Mouse (Mus musculus): Measurements from ENCODE around the gene Asphd2. TPM values are rescaled to one million over a fixed set of nuclear protein-coding genes. Genes with fewer than 3 reads are reported as not detected.

Asphd2 gene
- total RNA-seq, 2 experiments from 2014 or later: not detected

DNA sequence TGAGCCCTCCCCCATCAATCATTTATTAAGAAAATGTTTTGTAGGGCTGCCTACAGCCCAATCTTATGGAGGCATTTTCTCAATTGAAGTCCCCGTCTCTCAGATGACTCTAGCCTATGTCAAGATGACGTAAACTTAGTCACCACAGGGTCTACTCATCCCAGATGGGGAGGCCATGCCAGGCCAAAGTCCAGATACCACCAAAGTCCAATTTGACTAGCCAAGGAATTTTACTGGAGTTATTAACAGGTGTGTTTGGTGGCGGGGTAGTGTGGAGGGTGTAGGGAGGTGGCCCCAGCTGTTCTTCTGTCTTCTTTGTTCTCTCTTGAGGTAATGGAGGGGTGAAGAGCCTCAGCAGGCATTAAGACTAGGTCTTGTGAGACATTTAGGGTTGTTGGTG is 34.6 kb downstream of the Asphd2 start:
- ATAC-seq (replicated peaks; ENCODE audit: low FRiP score, poor library complexity, severe bottlenecking): no peak

DNA sequence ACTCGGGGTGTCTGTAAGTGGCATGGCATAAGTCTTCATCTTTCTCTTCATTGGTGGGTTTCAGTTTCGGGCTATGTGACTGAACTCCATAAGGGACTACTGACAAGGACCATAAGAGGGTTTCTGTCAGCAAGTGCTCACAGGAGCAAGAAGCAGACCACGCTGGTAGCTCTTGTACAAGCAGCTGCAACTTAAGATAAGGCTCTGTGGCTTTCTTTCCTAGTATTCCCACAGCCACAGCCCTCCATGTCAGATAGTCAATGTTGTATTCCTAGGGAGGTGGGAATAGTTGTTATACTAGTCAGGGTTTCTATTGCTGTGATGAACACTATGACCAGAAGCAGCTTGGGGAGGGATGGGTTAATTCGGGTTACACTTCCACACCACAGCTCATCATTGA is 35.1 kb downstream of the Asphd2 start:
- ATAC-seq (replicated peaks; ENCODE audit: low FRiP score, poor library complexity, severe bottlenecking): 0 out of 2 replicates have a peak, but pooled peaks have one; percentile 40

DNA sequence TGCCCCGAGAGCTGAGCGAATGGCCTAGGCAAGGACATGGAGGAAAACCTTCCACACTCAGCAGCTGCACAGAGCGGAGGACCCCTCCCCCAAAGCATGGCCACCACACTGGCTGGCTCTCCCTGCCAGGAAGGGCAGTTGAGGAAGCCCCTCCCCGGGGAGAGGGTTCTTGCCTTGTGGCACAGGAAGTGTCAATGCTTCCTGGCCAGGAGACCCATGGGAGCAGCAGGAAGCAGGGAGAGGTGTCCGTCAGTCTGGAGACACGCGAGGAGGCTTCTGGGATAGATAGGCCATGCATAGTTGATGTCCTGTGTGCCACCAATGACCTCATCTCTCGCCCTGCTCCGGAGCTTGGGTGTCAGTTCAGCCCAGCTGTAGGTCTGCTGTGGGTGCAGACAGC is 38.3 kb downstream of the Asphd2 start:
- ATAC-seq (replicated peaks; ENCODE audit: low FRiP score, poor library complexity, severe bottlenecking): 0 out of 2 replicates have a peak, but pooled peaks have one; percentile 29

DNA sequence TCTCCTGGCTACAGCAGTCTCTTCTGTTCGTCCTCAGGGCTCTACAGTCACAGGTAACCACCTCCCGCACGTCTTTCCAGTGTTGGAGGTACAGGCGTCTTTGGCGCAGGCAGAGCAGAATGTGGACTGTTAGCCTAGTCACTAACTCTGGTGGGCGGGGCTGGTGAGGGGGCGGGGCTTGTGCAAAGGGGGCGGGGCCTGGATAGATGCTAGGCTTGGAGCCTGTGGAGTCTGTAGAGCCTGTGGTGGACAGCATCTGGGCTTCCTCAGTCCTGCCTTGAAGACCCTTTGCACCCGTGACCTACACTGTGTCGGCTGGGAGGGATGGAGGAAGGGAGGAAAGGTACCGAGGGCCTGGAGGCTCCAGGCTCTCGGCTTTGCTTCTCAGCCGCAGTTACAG is 38.8 kb downstream of the Asphd2 start, which contains the start of gene Gm6583:
TSS of gene Gm6583 (minus strand) at position 124 of the 400 bp plus-strand sequence.
- 0 out of 2 replicates have a peak, but pooled peaks have one; percentile 45 for ATAC-seq (replicated peaks; ENCODE audit: low FRiP score, poor library complexity, severe bottlenecking)

DNA sequence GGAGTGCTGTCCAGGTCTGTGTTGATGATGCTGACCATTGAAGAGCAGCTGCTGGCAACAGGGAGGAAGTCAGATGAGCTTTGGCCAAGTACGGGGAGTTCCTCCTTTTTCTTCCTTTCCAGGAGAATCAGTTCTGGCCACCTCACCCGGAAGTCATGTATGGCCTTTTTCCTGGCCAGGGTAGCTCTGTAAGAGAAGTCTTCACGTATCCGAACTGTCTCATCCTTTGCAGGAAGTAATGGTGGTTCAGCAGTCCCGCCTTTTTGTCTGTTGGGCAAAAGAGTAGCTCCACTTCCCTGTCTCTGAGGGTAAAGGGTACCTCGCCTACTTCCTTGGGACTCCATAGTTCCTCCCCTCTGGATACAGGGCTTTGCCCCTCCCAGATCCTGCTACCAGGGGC is 39.2 kb downstream of the Asphd2 start:
- no peak for ATAC-seq (replicated peaks; ENCODE audit: low FRiP score, poor library complexity, severe bottlenecking)

DNA sequence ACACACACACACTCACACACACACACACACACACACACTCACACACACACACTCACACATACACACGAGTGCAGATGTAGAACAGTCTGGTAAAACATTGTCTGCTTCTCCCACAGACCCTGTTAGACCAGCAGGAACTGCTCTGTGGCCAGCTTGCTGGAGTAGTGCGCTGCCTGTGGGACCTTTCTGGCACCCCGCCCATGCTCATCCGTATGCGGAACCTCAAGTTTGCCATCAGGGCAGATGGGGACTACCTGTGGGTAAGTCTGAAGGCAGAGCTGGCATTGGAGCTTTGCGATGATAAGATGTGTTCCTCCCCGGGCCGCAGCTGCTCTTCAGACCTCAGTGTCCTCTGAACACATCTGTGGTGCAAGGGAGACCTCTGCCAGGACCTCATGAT is 45.5 kb downstream of the Asphd2 start:
- no peak for ATAC-seq (replicated peaks; ENCODE audit: low FRiP score, poor library complexity, severe bottlenecking)

DNA sequence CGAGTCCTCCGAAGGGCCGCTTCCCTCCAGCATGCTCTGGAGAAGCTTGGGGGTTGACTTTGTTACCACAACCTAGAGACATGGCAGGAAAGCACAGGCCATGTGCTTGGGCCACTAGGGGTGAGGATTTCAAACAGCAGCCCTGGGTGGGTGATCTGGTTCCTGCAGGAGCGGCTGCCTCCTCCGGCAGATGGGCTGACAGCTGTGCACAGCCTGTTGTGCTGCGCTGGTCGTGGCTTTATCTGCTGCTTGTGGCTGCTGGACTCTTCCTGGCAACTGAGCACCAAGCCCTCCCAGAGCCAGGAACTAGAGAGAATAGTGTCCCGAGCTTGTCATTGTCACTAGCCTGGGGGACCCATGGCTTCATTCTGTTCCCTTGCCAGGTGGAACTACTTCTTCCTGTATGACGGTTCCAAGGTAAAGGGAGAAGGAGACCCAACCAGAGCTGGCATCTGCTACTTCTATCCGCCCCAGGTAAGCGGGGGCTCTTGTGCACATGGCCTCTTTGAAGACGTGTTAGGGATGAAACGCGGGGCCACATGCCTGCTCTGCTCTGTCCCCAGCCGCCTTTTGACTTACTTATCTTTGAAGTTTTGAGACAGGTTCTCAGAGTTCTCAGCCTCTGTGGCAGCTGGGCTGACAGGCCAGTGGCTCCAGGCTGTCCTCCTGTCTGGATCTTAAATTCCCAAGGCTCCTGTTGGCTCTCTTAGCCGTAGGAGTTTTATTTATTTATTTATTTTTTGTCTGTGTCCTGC is 48.3 kb downstream of the Asphd2 start:
- no peak for ATAC-seq (replicated peaks; ENCODE audit: low FRiP score, poor library complexity, severe bottlenecking)

DNA sequence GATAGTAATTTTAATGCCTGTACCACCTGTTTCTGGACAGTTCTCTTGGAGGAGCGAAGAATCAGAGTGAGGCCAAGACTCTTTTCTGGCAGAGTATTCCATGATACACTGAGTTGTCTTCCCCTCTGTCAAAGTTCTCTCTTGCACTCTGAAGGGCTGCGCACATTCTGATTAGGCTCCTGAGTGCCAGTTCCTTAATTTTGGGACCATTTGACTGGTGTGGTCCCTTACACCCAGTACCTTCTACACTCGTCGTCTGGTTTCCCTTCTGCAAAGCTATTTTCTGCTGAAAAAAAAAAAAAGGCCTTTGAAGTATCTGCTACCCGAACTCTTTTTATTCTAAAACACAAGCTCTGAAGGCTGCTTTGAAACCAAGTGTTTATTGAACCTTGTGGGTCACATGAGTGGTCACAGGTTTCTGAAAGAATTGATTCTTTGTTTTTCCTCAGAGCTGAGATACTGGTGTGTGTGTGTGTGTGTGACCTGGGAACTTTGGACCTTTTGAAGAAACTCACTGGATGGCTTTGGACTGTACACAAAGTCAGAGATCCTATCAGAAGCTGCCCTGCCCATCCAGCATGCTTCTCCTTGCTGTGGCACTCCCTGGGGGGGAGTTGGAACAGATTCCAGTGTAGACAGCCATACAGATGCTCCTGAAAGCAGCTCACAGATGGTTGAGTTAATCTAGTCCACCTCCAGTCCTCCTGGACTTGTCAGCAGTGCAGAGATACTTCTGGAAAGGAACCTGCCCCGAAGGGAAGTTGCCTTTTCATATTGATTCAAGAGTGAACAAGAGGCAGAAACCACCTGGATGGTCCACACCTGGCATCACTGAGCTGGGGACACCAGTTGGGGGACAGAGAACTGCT is 50.3 kb downstream of the Asphd2 start:
- no peak for ATAC-seq (replicated peaks; ENCODE audit: low FRiP score, poor library complexity, severe bottlenecking)

DNA sequence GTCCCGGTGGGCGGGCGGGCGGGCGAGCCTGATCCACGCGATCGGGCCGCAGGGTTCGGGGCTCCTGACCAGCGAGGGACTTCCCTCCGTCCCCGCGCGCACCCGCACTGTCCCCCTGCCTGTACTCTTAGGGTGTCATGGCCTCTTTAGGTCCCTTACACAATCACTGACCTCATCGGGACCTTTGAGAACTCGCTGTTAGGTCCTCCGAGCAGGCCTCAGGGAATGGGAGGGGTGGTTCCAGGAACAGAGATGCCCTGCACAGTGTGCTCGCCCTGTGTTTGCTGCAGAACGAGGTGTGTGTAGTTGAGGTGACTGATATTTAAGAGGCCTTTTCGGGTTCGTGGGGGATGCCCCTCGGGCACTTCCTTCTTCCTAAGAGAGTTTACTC is 51.5 kb downstream of the Asphd2 start:
- ATAC-seq (replicated peaks; ENCODE audit: low FRiP score, poor library complexity, severe bottlenecking): peak; percentile 48

DNA sequence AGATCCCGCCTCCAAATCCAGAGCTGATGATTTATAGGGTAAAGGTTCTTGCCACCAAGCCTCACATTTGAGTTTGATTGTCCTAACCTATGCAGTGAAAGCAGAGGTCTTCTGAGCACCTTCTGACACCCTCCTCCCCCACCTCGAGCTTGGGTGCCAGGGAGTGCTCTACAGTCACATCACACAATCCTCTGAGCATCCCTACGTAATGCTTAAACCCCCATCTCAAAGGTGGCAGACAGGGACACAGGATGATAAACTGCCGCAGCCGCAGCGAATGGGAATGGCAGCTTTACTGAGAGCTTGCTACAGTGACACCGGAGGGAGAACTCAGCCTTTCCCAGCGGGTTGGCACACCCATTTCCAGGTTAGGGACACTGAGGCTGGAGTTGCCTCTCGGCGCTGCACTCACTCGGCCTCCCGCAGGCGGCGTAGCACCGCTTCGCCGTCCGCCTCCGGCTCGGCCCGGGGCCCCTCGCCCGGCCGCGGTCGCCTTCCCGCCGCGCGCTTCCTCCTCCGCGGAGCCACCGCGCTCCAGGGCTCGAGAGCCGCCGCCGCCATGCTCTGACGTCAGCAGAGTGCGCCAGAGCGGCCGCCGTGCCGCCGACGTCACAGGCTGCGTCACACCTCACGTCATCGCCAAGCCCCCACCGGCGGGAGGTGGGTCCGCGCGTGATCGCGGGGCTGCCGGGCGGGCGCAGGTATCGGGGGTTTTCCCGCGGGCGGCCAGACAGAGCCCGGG is 52.0 kb downstream of the Asphd2 start, which contains the start of the genes Srrd and Hps4:
TSS of gene Srrd (minus strand) at position 578 of the 742 bp plus-strand sequence.
TSS of gene Hps4 (plus strand) at position 621 of the 742 bp plus-strand sequence.
- peak; percentile 61 for ATAC-seq (replicated peaks; ENCODE audit: low FRiP score, poor library complexity, severe bottlenecking)

DNA sequence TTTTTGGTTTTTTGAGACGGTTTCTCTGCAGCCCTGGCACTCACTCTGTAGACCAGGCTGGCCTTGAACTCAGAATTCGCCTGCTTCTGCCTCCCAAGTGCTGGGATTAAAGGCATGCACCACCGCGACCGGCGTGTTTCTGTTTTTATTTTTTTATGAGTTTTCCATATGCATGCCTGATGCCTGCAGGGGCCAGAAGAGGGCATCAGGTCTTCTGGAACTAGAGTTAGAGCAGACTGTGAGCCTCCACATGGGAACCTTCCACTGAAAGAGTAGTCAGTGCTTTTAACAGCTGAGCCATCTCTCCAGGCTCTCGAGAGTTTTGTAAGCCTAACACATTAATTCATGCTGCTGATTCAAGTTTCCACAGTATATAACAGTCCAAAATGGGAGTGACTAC is 55.5 kb downstream of the Asphd2 start:
- no peak for ATAC-seq (replicated peaks; ENCODE audit: low FRiP score, poor library complexity, severe bottlenecking)

DNA sequence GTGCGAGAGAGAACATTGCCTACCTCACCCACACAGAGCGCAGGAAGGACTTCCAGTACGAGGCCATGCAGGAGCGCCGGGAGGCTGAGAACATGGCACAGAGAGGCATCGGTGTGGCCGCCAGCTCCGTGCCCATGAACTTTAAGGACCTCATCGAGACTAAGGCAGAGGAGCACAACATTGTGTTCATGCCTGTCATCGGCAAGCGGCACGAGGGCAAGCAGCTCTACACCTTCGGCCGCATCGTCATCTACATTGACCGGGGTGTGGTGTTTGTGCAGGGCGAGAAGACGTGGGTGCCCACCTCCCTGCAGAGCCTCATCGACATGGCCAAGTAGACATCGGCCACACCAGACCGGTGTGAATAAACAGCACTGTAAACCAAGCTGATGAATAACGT is 57.7 kb downstream of the Asphd2 start:
- ATAC-seq (replicated peaks; ENCODE audit: low FRiP score, poor library complexity, severe bottlenecking): no peak

DNA sequence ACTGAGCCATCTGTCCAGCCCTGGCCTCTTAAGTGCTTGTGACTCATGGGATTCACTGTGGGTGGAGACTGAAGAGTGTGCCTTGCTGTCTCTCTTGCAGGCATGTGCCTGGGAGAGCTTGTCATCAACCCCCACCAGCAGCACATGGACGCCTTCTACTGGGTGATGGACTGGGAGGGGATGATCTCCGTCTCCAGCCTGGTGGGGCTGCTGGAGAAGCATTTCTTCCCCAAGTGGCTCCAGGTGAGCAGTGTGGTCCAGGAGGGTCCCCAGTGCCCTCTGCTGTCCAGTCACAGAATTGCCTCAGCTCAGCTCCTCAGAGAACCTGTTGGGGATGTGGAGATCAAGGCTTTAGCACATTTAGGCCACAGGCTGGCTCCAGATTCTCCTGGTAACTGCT is 59.2 kb downstream of the Asphd2 start:
- ATAC-seq (replicated peaks; ENCODE audit: low FRiP score, poor library complexity, severe bottlenecking): peak; percentile 36; the same call in 1 of the 2 replicates

Other genes with a start within 250 kb of the Asphd2 start
- 3.3 TPM in 1 of 2 replicates, not detected in the other for gene Cryba4, start 142.3 kb downstream of the Asphd2 start, total RNA-seq (2015; ENCODE audit: low replicate concordance)
- not detected in 2 replicates for gene Cryba4, start 142.3 kb downstream of the Asphd2 start, total RNA-seq (2017; ENCODE audit: low replicate concordance)
- not detected in 2 replicates for gene Crybb1, start 139.1 kb downstream of the Asphd2 start, total RNA-seq (2015; ENCODE audit: low replicate concordance)
- gene Crybb1, start 139.1 kb downstream of the Asphd2 start, total RNA-seq (2017; ENCODE audit: low replicate concordance): not detected in 2 replicates
- 11.7 and 14.0 TPM in 2 replicates for gene Tpst2, start 118.2 kb downstream of the Asphd2 start, total RNA-seq (2015; ENCODE audit: low replicate concordance)
- 5.0 and 6.4 TPM in 2 replicates for gene Tpst2, start 118.2 kb downstream of the Asphd2 start, total RNA-seq (2017; ENCODE audit: low replicate concordance)
- 3.5 and 4.6 TPM in 2 replicates for gene Tfip11, start 68.5 kb downstream of the Asphd2 start, total RNA-seq (2015; ENCODE audit: low replicate concordance)
- 3.9 and 11.2 TPM in 2 replicates for gene Tfip11, start 68.5 kb downstream of the Asphd2 start, total RNA-seq (2017; ENCODE audit: low replicate concordance)
- 7.5 and 8.2 TPM in 2 replicates for gene Srrd, start 51.8 kb downstream of the Asphd2 start, total RNA-seq (2015; ENCODE audit: low replicate concordance)
- gene Srrd, start 51.8 kb downstream of the Asphd2 start, total RNA-seq (2017; ENCODE audit: low replicate concordance): 0.17 and 3.3 TPM in 2 replicates
- gene Hps4, start 51.8 kb downstream of the Asphd2 start, total RNA-seq (2015; ENCODE audit: low replicate concordance): 3.5 TPM in 1 of 2 replicates, not detected in the other
- 1.5 and 5.0 TPM in 2 replicates for gene Hps4, start 51.8 kb downstream of the Asphd2 start, total RNA-seq (2017; ENCODE audit: low replicate concordance)
- gene Gm6583, start 38.8 kb downstream of the Asphd2 start, total RNA-seq (2015; ENCODE audit: low replicate concordance): not detected in 2 replicates
- not detected in 2 replicates for gene Gm6583, start 38.8 kb downstream of the Asphd2 start, total RNA-seq (2017; ENCODE audit: low replicate concordance)
- not detected in 2 replicates for gene Gm6588, start 54.6 kb upstream of the Asphd2 start, total RNA-seq (2015; ENCODE audit: low replicate concordance)
- not detected in 2 replicates for gene Gm6588, start 54.6 kb upstream of the Asphd2 start, total RNA-seq (2017; ENCODE audit: low replicate concordance)
- gene Sez6l, start 182.3 kb upstream of the Asphd2 start, total RNA-seq (2015; ENCODE audit: low replicate concordance): not detected in 2 replicates
- gene Sez6l, start 182.3 kb upstream of the Asphd2 start, total RNA-seq (2017; ENCODE audit: low replicate concordance): not detected in 2 replicates